9 mouse cellular contexts compared by ENCODE assay signal in the genomic region with DNA sequence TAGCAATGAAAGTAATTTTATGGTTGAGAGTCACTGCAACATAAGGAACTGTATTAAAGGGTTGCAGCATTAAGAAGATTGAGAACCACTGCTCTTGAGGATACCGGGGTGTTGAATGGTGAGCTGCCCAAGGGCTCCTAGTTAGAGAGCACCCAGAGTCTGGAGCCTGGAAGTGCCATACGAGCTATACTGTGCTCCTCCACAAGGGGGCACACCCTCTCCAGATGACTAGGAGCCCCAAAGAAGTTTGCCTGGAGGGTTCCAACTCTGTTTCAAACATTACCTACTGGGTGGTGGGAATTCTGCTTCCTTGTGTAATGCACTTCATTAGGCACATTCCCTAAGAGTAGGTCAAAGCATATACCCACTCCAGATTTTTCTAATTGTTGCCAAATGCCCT.
A peak's percentile ranks its signal among the peaks of the same experiment; 100 is the strongest.
DNase-seq lines count a peak whose midpoint lies in the region; ATAC-seq lines count a peak whose summit lies in the region.
"Had no signal": no experiment of that assay in that cellular context is flagged by ENCODE, and none has a peak within 500 bp of the region (broad histone marks: within the 10 kb centered on the region; RNA-seq: fewer than 3 reads in every experiment).

No protein-coding gene starts in this region.

- WGBS in midbrain, embryonic 10.5 days = 30% methylated on average over 2 of the region's 2 CpGs
- 38% methylated on average over 2 of the region's 2 CpGs for WGBS in midbrain, embryonic 13.5 days
- 33% methylated on average over 2 of the region's 2 CpGs for WGBS in hindbrain, embryonic 14.5 days

- no peak overlapping the region for H3K4me2 ChIP-seq in midbrain, embryonic 13.5 days (replicated peaks)
- H3K4me2 ChIP-seq in hindbrain, embryonic 14.5 days (replicated peaks) = no peak overlapping the region

- H3K27ac ChIP-seq in midbrain, embryonic 10.5 days (replicated peaks) = no peak overlapping the region
- H3K27ac ChIP-seq in midbrain, embryonic 13.5 days = no peak overlapping the region
- no peak overlapping the region for H3K27ac ChIP-seq in hindbrain, embryonic 14.5 days

- H3K36me3 ChIP-seq in midbrain, embryonic 10.5 days = no peaks in the 10 kb centered on the region
- H3K36me3 ChIP-seq in midbrain, embryonic 13.5 days = no peaks in the 10 kb centered on the region
- H3K36me3 ChIP-seq in hindbrain, embryonic 14.5 days (replicated peaks; ENCODE audit: control insufficient read depth, insufficient read depth) = no peaks in the 10 kb centered on the region

- ATAC-seq in midbrain, embryonic 13.5 days = no peak
- no peak for ATAC-seq in hindbrain, embryonic 14.5 days (ENCODE audit: low FRiP score)

- peaks cover 19% of the 10 kb centered on the region for H3K4me1 ChIP-seq in midbrain, embryonic 10.5 days
- peaks cover 29% of the 10 kb centered on the region for H3K4me1 ChIP-seq in midbrain, embryonic 13.5 days (replicated peaks)
- H3K4me1 ChIP-seq in hindbrain, embryonic 14.5 days (replicated peaks; ENCODE audit: control insufficient read depth, insufficient read depth, low read length) = peaks cover 22% of the 10 kb centered on the region
- H3K4me1 ChIP-seq: megakaryocyte, embryonic 14.5 days had no signal

- H3K9ac ChIP-seq in midbrain, embryonic 13.5 days (replicated peaks) = no peak overlapping the region
- H3K9ac ChIP-seq in hindbrain, embryonic 14.5 days = no peak overlapping the region

- H3K4me3 ChIP-seq in midbrain, embryonic 10.5 days = no peak overlapping the region
- H3K4me3 ChIP-seq in midbrain, embryonic 13.5 days (replicated peaks) = no peak overlapping the region
- no peak overlapping the region for H3K4me3 ChIP-seq in hindbrain, embryonic 14.5 days (replicated peaks; ENCODE audit: low read length)
- H3K4me3 ChIP-seq: megakaryocyte, embryonic 14.5 days had no signal

- H3K9me3 ChIP-seq in midbrain, embryonic 10.5 days (replicated peaks) = no peaks in the 10 kb centered on the region
- no peaks in the 10 kb centered on the region for H3K9me3 ChIP-seq in midbrain, embryonic 13.5 days
- H3K9me3 ChIP-seq in hindbrain, embryonic 14.5 days (ENCODE audit: control insufficient read depth, low read length) = no peaks in the 10 kb centered on the region

- peak; percentile 41 for DNase-seq in midbrain, embryonic 10.5 days (ENCODE audit: low spot score)
- DNase-seq in R1 (ENCODE audit: low read depth, low spot score) = peak; percentile 54
- DNase-seq in cerebellum, adult 11-12 months = peak; percentile 59
- peak; percentile 54 to 60 for DNase-seq in gastrocnemius, adult 8-10 months (ENCODE audit: low spot score in 2 of 2)
- peak; percentile 68 to 78 for DNase-seq in layer of hippocampus, postnatal 36 days
- peak; percentile 82 to 85 for DNase-seq in right cerebral cortex, adult 2 months (ENCODE audit: low spot score in 2 of 2)
- no peak for DNase-seq in hindbrain, embryonic 14.5 days (ENCODE audit: low spot score)

- no peaks in the 10 kb centered on the region for H3K27me3 ChIP-seq in midbrain, embryonic 10.5 days (ENCODE audit: low read depth, poor library complexity, severe bottlenecking)
- H3K27me3 ChIP-seq in midbrain, embryonic 13.5 days = no peaks in the 10 kb centered on the region
- H3K27me3 ChIP-seq in hindbrain, embryonic 14.5 days (ENCODE audit: control insufficient read depth, insufficient read depth, low read length) = no peaks in the 10 kb centered on the region
